Mouse (Mus musculus): ENCODE results near the gene Csmd2.

- TF ChIP-seq POLR2A (IDR thresholded peaks at IDR 0.05; ENCODE audit: borderline replicate concordance, low read depth, low read length) (no peak), CTCF (IDR thresholded peaks at IDR 0.05; ENCODE audit: low read depth, low read length) (no peak)
These were observed 386.4 kb downstream of the Csmd2 start for GRCm38 (mm10) chr4:128374051-128374450.

Data from bone marrow macrophage, adult 2 months (primary cell).